Mouse (Mus musculus): ENCODE measurements around the gene Fhl2.

GRCm38 (mm10) chr1:43169661-43170060, 27.1 kb downstream of the Fhl2 start:
- TF ChIP-seq CTCF (IDR thresholded peaks at IDR 0.05; ENCODE audit: low read depth, low read length) (no peak), POLR2A (IDR thresholded peaks at IDR 0.05; ENCODE audit: extremely low read depth, insufficient read depth, low read length) (no peak)
